Mouse (Mus musculus) layer of hippocampus, adult 9-11 months (tissue): ENCODE data around the gene Wfdc3.

Experiments used
- DNase-seq: peaks from one replicate; pipeline ENCODE4 v3.0.0; 2022

Wfdc3 gene

GRCm38 (mm10) chr2:164745843-164746479 lies at the start of gene Wfdc3, which contains the start of gene Dnttip1:
Gene Wfdc3, minus strand, starts transcription at chr2:164745931.
Gene Dnttip1, plus strand, starts transcription at chr2:164745983.
- peak; percentile 92 for DNase-seq

GRCm38 (mm10) chr2:164794293-164794692 lies 48.6 kb upstream of the Wfdc3 start:
- DNase-seq = peak; percentile 84

- no peak for DNase-seq
Observed at GRCm38 (mm10) chr2:164793772-164794171, 48.0 kb upstream of the Wfdc3 start.

- peak; percentile 47 for DNase-seq
Observed at GRCm38 (mm10) chr2:164793236-164793635, 47.5 kb upstream of the Wfdc3 start.

GRCm38 (mm10) chr2:164792400-164793190 lies 46.9 kb upstream of the Wfdc3 start:
- no peak for DNase-seq

GRCm38 (mm10) chr2:164791841-164792261 lies 46.1 kb upstream of the Wfdc3 start:
- DNase-seq = no peak

GRCm38 (mm10) chr2:164790451-164790850 lies 44.7 kb upstream of the Wfdc3 start:
- no peak for DNase-seq

- no peak for DNase-seq
Observed at GRCm38 (mm10) chr2:164788411-164788810, 42.7 kb upstream of the Wfdc3 start.

GRCm38 (mm10) chr2:164787779-164788178 lies 42.0 kb upstream of the Wfdc3 start:
- DNase-seq = no peak

GRCm38 (mm10) chr2:164787032-164787431 lies 41.3 kb upstream of the Wfdc3 start:
- DNase-seq = no peak

GRCm38 (mm10) chr2:164786388-164786885 lies 40.7 kb upstream of the Wfdc3 start:
- DNase-seq = no peak

GRCm38 (mm10) chr2:164785481-164786387 lies 40.0 kb upstream of the Wfdc3 start, which contains the start of gene Snx21:
Gene Snx21, plus strand, starts transcription at chr2:164785823.
- DNase-seq = peak; percentile 91

- DNase-seq = no peak
Observed at GRCm38 (mm10) chr2:164784869-164785420, 39.2 kb upstream of the Wfdc3 start.

GRCm38 (mm10) chr2:164783926-164784581 lies 38.3 kb upstream of the Wfdc3 start:
- DNase-seq = no peak

- DNase-seq = no peak
Observed at GRCm38 (mm10) chr2:164781876-164782275, 36.1 kb upstream of the Wfdc3 start.

GRCm38 (mm10) chr2:164779481-164780086 lies 33.9 kb upstream of the Wfdc3 start, which contains the start of gene Tnnc2:
Gene Tnnc2, minus strand, starts transcription at chr2:164779967.
- DNase-seq = no peak

- no peak for DNase-seq
Observed at GRCm38 (mm10) chr2:164778809-164779208, 33.1 kb upstream of the Wfdc3 start.

- no peak for DNase-seq
Observed at GRCm38 (mm10) chr2:164778015-164778287, 32.2 kb upstream of the Wfdc3 start.

- no peak for DNase-seq
Observed at GRCm38 (mm10) chr2:164777246-164778014, 31.7 kb upstream of the Wfdc3 start.

- no peak for DNase-seq
Observed at GRCm38 (mm10) chr2:164776801-164777200, 31.1 kb upstream of the Wfdc3 start.

GRCm38 (mm10) chr2:164776130-164776529 lies 30.4 kb upstream of the Wfdc3 start:
- DNase-seq = no peak
